Mouse (Mus musculus) liver, postnatal 0 days (tissue): ENCODE data around the gene D13Ertd608e. TPM values are rescaled to one million over a fixed set of nuclear protein-coding genes. Genes with fewer than 3 reads are reported as not detected.
"Not testable (repeated sequence)": the region's sequence is repeated elsewhere in the genome, so short reads cannot be mapped to it uniquely, and the experiment has no call there.

Source experiments
- ATAC-seq: fragments of 200-750 bp; cut with Nextera tagmentation; 2 replicates; pipeline ENCODE4 v1.8.0; 2017; ENCODE audit warnings: mild to moderate bottlenecking, moderate library complexity
- DNase-seq: peaks from one replicate; pipeline ENCODE4 v3.0.0-alpha.2; 2016
- H3K27ac ChIP-seq: fragments of 300-500 bp; sonication (generic); 2 replicates; pipeline ENCODE4 v1.5.1; 2014; ENCODE audit warnings: antibody characterized with exemption, moderate library complexity, mild to moderate bottlenecking, low read depth
- H3K27me3 ChIP-seq: fragments of 300-500 bp; sonication (generic); 2 replicates; pipeline ENCODE4 v1.6.1; 2014; ENCODE audit warnings: low read length, control low read depth, mixed read lengths; ENCODE audit not compliant: insufficient read depth
- H3K36me3 ChIP-seq: fragments of 300-500 bp; sonication (generic); replicated peaks from 2 replicates; pipeline ENCODE4 v1.6.1; 2014; ENCODE audit warnings: mild to moderate bottlenecking, control low read depth, low read length, moderate library complexity, mixed read lengths; ENCODE audit not compliant: insufficient read depth
- H3K4me1 ChIP-seq: fragments of 300-500 bp; sonication (generic); 2 replicates; pipeline ENCODE4 v1.6.1; 2014; ENCODE audit warnings: antibody characterized with exemption, mild to moderate bottlenecking, control low read depth; ENCODE audit not compliant: insufficient read depth
- H3K4me2 ChIP-seq: fragments of 300-500 bp; sonication (generic); 2 replicates; pipeline ENCODE4 v1.6.1; 2014; ENCODE audit warnings: low read depth, mild to moderate bottlenecking, low read length, moderate library complexity, mixed read lengths
- H3K4me3 ChIP-seq: fragments of 300-500 bp; sonication (generic); 2 replicates; pipeline ENCODE4 v1.5.1; 2014; ENCODE audit warnings: low read depth, low read length
- H3K9ac ChIP-seq: fragments of 300-500 bp; sonication (generic); replicated peaks from 2 replicates; pipeline ENCODE4 v1.6.1; 2014; ENCODE audit warnings: mild to moderate bottlenecking, moderate library complexity
- H3K9me3 ChIP-seq: fragments of 300-500 bp; sonication (generic); 2 replicates; pipeline ENCODE4 v1.6.1; 2016; ENCODE audit warnings: mild to moderate bottlenecking, control low read depth, low read length, mixed read lengths
- CTCF ChIP-seq: sonication (generic); IDR thresholded peaks from 2 replicates; pipeline ENCODE4 v1.5.1; 2016; ENCODE audit warnings: antibody characterized with exemption, low read depth
- EP300 ChIP-seq: IDR thresholded peaks from 2 replicates; pipeline ENCODE4 v1.6.1; 2016; ENCODE audit warnings: antibody characterized with exemption, low read depth, mild to moderate bottlenecking
- WGBS: fragments of 180-500 bp; shearing (Covaris S2); extraction: QIAGEN DNeasy Blood & Tissue Kit; methylation state at CpG from one replicate; pipeline ENCODE4 v1.1.7; 2014; ENCODE audit not compliant: insufficient replicate concordance; 5-methylcytosine and 5-hydroxymethylcytosine counted together
- polyA plus RNA-seq: library from polyadenylated mRNA; unstranded; fragments of >200 nt; fragmentation: Nextera tagmentation; extraction: Ambion mirVana; gene quantifications from 2 replicates; pipeline ENCODE4 v1.2.1, GENCODE M21; 2015

The D13Ertd608e gene
- 0.19 TPM in 1 of 2 replicates, not detected in the other for polyA plus RNA-seq

DNA sequence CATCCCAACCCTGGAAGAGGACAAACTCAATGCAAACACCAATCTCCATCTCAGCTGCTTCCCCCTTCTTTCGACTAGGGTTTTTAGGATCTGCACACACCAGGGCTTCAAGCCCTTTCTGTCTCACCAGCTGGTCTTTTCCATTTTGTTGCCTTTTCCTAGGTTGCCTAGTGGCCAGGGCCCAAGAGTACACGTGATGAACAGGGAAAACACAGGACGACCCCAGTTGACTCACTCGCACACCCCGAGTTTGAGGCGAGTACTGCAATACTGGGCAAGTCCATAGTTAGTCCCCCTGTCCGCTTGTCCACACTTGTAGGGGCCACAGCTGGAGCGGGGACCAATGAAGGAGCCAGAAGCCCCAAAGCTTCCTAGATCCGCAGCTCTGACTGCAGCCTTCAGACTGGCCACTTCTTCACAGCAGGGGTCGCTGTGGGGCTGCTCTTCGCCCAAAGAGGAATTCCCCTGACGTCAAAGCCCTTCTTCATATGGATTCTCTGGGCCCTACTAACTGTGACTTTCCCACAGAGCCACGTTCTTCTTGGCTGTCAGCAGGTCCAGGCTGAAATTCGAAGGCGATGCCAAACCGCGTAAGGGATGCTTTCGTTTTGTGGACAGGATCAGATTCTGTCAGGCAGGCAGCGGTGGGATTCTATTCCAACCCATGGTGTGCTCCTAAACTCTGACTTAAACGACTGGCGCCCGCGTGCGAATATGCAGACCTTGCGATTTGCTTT is at the start of gene D13Ertd608e:
Gene D13Ertd608e (plus strand): TSS at position 687 of the 737 bp plus-strand sequence.
- not testable (repeated sequence) for H3K9ac ChIP-seq, H3K27me3 ChIP-seq, H3K9me3 ChIP-seq, H3K4me3 ChIP-seq, H3K4me1 ChIP-seq, H3K27ac ChIP-seq, H3K36me3 ChIP-seq
- peak; percentile 46 for DNase-seq
- peak; percentile 65 for TF ChIP-seq CTCF
- peak; percentile 31; the same call in 1 of the 2 replicates for ATAC-seq
- peak within 1 kb of the TSS; percentile 45 for H3K4me2 ChIP-seq
- 17% methylated on average over 18 of the region's 25 CpGs for WGBS

DNA sequence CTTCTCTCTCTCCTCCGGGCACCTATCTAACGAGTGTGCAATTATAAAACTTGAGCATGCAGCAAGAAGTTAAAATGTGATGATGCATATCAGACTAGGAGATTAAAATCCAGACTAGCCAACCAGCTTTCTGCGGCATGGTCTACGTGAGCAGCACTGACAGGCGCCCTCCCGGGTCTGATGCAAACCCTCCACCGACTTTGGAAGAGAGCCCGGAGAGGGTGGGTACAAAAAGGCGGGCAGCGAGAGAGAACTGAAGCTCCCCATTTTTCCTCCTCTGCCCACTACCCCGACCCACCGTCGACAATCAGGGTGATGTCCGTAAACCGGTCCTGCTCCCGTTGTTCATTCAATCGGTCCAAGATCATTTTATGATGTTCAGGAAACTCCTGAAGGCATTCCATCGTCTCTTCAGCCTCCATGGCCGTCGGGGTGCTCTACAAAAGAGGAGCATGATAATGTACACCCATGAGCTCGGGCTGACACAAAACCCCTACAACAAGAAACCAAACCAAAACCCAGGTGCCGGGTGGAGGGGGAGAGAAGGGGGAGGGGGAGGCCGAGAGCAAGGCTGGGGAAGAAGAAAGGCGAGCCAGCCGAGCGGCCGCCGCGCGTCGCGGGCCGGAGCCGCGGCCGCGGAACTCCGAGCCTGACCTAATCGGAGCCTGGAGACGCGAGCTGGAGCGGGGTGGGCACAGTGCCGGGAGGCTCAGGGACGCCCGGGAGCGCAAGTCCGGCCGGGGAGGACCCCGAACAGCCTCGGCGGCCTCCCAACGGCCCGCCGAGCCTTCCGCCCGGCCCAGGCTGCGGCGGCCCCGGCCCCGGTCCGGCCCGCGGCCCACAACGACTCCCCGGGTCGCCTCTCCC is 45.7 kb upstream of the D13Ertd608e start:
- peak; percentile 68 for DNase-seq
- Histone ChIP-seq H3K4me1 (peaks cover 11% of the 10 kb centered on the region), H3K27ac (peak overlapping the region; percentile 96), H3K36me3 (peaks cover 27% of the 10 kb centered on the region), H3K4me3 (peak overlapping the region; percentile 90), H3K9me3 (no peaks in the 10 kb centered on the region), H3K9ac (peak overlapping the region; percentile 95), H3K4me2 (peak overlapping the region; percentile 97), H3K27me3 (no peaks in the 10 kb centered on the region)
- peak; percentile 53 for ATAC-seq
- TF ChIP-seq CTCF (no peak), EP300 (no peak)
- 2% methylated on average over 45 of the region's 66 CpGs for WGBS

DNA sequence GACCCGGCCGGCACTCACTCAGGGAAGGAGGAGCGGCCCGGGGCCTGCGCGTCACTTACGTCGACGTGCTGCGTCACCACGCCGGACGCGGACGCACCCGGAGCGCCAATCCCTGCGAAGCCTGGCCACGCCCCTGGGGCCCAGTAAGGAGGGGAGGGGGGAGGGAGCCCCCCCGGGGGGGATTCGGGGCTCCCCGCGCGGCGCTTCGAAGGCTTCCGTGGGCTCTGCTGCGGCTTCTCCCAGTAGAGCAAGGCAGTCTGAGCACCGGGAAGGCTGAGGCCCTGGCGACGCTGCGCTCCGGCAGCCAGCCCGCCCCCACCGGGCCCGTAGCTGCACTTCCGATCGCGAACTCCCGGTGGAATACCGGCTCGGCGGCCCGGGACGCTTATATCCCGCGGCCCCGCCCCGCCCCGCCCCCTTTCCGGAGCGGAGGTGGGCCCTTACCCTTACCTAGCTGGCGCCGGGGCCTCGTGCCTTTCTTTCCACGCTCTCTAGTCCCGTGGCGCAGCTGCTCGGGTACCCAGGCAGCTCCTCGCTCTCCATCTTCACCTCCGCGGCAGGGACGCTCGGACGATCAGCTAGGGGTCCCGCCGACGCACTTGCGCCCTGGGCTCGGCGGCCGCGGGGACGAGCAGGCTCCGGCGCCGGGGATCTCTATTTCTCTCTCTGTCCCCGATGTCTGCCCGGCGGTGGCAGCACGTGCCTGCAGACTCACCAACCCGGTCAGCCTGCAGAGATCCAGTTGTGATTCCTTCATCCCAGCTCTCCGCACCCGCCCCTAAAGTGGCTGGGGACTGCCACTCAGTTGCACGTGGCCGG is 44.8 kb upstream of the D13Ertd608e start, which contains the start of gene Zfp131:
Gene Zfp131 (minus strand): TSS at position 129 of the 819 bp plus-strand sequence.
- DNase-seq (peak; percentile 95), ATAC-seq (peak; percentile 95)
- TF ChIP-seq CTCF (no peak), EP300 (peak; percentile 24; the same call in 1 of the 2 replicates)
- peak within 1 kb of the TSS; percentile 97 for H3K4me2 ChIP-seq
- peaks cover 22% of the 10 kb centered on the region for H3K36me3 ChIP-seq
- peak within 1 kb of the TSS; percentile 90 for H3K4me3 ChIP-seq
- peaks cover 11% of the 10 kb centered on the region for H3K4me1 ChIP-seq
- H3K9me3 ChIP-seq, result no peaks in the 10 kb centered on the region
- under 1% methylated on average over 64 of the region's 86 CpGs for WGBS
- peak within 1 kb of the TSS; percentile 96 for H3K27ac ChIP-seq
- H3K9ac ChIP-seq, result peak within 1 kb of the TSS; percentile 95
- no peaks in the 10 kb centered on the region for H3K27me3 ChIP-seq

DNA sequence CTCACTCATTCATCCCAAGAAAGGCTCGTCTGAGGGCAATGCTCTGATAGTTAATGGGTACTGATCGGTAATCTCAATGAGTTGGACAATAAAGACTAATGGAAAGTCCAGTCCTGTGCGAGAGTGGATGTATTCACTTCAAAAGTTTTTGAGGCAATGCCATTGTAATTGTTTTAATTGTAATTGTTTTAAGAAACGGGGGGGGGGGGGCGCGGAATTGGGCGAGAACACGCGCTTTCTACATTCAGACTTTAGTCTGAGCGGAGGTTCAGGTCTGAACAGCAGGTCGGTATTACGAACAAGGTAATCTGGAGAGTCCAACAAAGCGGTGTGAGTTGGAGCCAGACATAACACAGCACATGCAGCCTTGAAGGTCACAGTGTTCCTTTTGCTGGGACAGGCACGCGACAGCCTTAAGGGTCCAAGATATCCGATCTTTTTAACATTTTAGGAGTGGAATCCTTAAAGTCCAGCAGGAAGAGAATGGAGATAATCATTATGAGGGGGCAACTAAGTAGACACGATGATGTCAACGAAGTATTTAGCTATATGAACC is 44.1 kb upstream of the D13Ertd608e start:
- Histone ChIP-seq H3K36me3 (peaks cover 17% of the 10 kb centered on the region), H3K27ac (peak overlapping the region; percentile 96), H3K4me1 (peaks cover 11% of the 10 kb centered on the region), H3K9me3 (no peaks in the 10 kb centered on the region), H3K27me3 (no peaks in the 10 kb centered on the region), H3K9ac (peak overlapping the region; percentile 95), H3K4me2 (peak overlapping the region; percentile 97), H3K4me3 (peak overlapping the region; percentile 90)
- WGBS, result 5% methylated on average over 18 of the region's 18 CpGs
- ATAC-seq, result no peak
- no peak for TF ChIP-seq EP300
- no peak for TF ChIP-seq CTCF
- peak; percentile 18 for DNase-seq

DNA sequence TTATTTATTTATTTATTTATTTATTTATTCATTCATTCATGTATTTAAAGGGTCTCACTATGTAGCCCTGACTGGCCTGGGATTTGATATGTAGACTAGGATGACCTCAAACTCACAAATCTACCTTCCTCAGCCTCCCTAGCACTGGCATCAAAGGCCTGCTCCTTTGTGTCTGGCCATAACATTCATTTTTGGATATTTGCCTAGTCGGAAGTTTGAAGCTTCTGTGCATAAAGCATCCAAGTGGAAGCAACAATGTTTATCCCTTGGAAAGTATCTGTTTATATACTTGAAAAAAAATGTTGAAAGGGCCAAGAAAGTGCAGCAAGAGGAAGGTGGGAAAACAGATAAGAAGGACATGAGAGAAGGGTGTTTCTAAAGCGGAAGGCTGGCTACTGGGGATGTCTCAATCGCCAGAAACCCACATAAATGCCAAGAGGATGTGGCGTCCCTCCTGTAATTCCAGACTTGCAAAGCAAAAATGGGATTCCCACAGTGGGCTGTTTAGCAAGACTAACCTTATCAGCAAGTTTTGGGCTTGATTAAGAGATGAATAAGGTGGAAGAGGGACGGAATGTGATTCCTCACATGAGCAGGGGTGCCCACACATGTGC is 42.9 kb upstream of the D13Ertd608e start:
- no peak for ATAC-seq
- TF ChIP-seq EP300 (no peak), CTCF (no peak)
- H3K9ac ChIP-seq, result no peak overlapping the region
- no peak overlapping the region for H3K27ac ChIP-seq
- DNase-seq, result no peak
- H3K36me3 ChIP-seq, result peaks cover 10% of the 10 kb centered on the region; the same call in 1 of the 2 replicates
- H3K4me1 ChIP-seq, result peaks cover 11% of the 10 kb centered on the region
- H3K9me3 ChIP-seq, result no peaks in the 10 kb centered on the region
- 56% methylated on average over 5 of the region's 5 CpGs for WGBS
- H3K4me3 ChIP-seq, result no peak overlapping the region
- H3K4me2 ChIP-seq, result no peak overlapping the region
- no peaks in the 10 kb centered on the region for H3K27me3 ChIP-seq
